ENCODE assay signal across 15 mouse cellular contexts in the genomic region with DNA sequence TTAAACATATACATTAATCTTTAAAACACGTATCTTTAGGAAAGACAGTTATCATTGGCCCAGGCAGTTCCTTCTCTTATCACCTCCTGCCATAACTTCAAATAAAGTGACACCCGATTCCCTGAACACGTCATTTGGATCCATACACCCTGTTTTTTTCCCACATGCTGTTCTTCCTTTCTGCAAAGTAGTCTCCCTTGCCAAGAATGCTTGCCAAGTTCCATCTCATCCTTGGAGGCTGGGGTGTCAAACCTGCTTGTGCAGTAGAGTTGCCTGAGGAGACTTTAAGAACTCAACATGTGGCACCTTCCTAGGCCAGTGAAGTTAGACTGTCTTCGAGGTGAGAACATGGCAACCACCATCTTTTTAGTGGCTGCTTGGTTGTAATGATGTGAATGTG.
"Had no signal": no experiment of that assay in that cellular context is flagged by ENCODE, and none has a peak within 500 bp of the region (broad histone marks: within the 10 kb centered on the region; RNA-seq: fewer than 3 reads in every experiment).

No protein-coding gene starts in this region.

- H3K4me2 ChIP-seq: limb, embryonic 12.5 days; liver, embryonic 13.5 days; midbrain, embryonic 11.5 days; midbrain, embryonic 15.5 days; neural tube, embryonic 12.5 days; stomach, embryonic 15.5 days had no signal

- H3K9ac ChIP-seq: limb, embryonic 12.5 days; liver, embryonic 13.5 days; liver, postnatal 0 days; midbrain, embryonic 15.5 days; neural tube, embryonic 12.5 days; stomach, embryonic 15.5 days had no signal

- DNase-seq: kidney, adult 18-20 months; kidney, postnatal 10 days; kidney, postnatal 4 days; liver; liver, embryonic 13.5 days; liver, postnatal 0 days; thymus, postnatal 36 days had no signal

- ATAC-seq: liver, postnatal 0 days; midbrain, embryonic 15.5 days had no signal

- H3K27me3 ChIP-seq: limb, embryonic 12.5 days; liver, embryonic 13.5 days; midbrain, embryonic 15.5 days; neural tube, embryonic 12.5 days; stomach, embryonic 15.5 days had no signal

- H3K4me3 ChIP-seq: left cerebral cortex, adult 2 months; limb, embryonic 12.5 days; liver, embryonic 13.5 days; megakaryocyte, embryonic 14.5 days; midbrain, embryonic 15.5 days; neural tube, embryonic 12.5 days; stomach, embryonic 15.5 days had no signal

- H3K9me3 ChIP-seq: limb, embryonic 12.5 days; liver, embryonic 13.5 days; midbrain, embryonic 15.5 days; neural tube, embryonic 12.5 days; stomach, embryonic 15.5 days had no signal

- H3K36me3 ChIP-seq: limb, embryonic 12.5 days; liver, embryonic 13.5 days; midbrain, embryonic 15.5 days; neural tube, embryonic 12.5 days; stomach, embryonic 15.5 days had no signal

- H3K4me1 ChIP-seq: limb, embryonic 12.5 days; liver, embryonic 13.5 days; midbrain, embryonic 15.5 days; neural tube, embryonic 12.5 days; stomach, embryonic 15.5 days had no signal

- H3K27ac ChIP-seq: left cerebral cortex, adult 2 months; limb, embryonic 12.5 days; liver, embryonic 13.5 days; macrophage; midbrain, embryonic 15.5 days; neural tube, embryonic 12.5 days; stomach, embryonic 15.5 days had no signal
